Mouse (Mus musculus): ENCODE data around the gene Hsd3b5. TPM values are rescaled to one million over a fixed set of nuclear protein-coding genes. Genes with fewer than 3 reads are reported as not detected.

Hsd3b5 gene
- polyA plus RNA-seq (2012; rRNA removed; ENCODE audit: low replicate concordance): not detected in 2 replicates

GRCm38 (mm10) chr3:98630152-98630551, at the start of gene Hsd3b5:
Gene Hsd3b5 (minus strand): TSS chr3:98630252.

GRCm38 (mm10) chr3:98588707-98589106, 41.3 kb downstream of the Hsd3b5 start, which contains the start of gene Gm10681:
Gene Gm10681 (minus strand): TSS chr3:98588807.

Other genes starting within 250 kb of the Hsd3b5 start
- 0.33 and 0.84 TPM in 2 replicates for gene Zfp697, start 247.8 kb downstream of the Hsd3b5 start, polyA plus RNA-seq (2012; rRNA removed; ENCODE audit: low replicate concordance)
- not detected in 2 replicates for gene Gm4450, start 173.1 kb downstream of the Hsd3b5 start, polyA plus RNA-seq (2012; rRNA removed; ENCODE audit: low replicate concordance)
- gene Hsd3b4, start 119.7 kb downstream of the Hsd3b5 start, polyA plus RNA-seq (2012; rRNA removed; ENCODE audit: low replicate concordance): not detected in 2 replicates
- gene Gm10681, start 41.4 kb downstream of the Hsd3b5 start, polyA plus RNA-seq (2012; rRNA removed; ENCODE audit: low replicate concordance): not detected in 2 replicates
- 0.27 and 0.82 TPM in 2 replicates for gene Hsd3b2, start 94.3 kb upstream of the Hsd3b5 start, polyA plus RNA-seq (2012; rRNA removed; ENCODE audit: low replicate concordance)
- gene Hsd3b3, start 132.9 kb upstream of the Hsd3b5 start, polyA plus RNA-seq (2012; rRNA removed; ENCODE audit: low replicate concordance): 6.1 and 6.9 TPM in 2 replicates
- gene Hsd3b6, start 184.2 kb upstream of the Hsd3b5 start, polyA plus RNA-seq (2012; rRNA removed; ENCODE audit: low replicate concordance): not detected in 2 replicates
- gene Hsd3b1, start 229.5 kb upstream of the Hsd3b5 start, polyA plus RNA-seq (2012; rRNA removed; ENCODE audit: low replicate concordance): 1.2 and 1.6 TPM in 2 replicates

All from duodenum, adult 2 months (tissue).